13 mouse cellular contexts compared by ENCODE assay signal in genomic region chr9:105734651-105735050, GRCm38 (mm10).
"Had no signal": no experiment of that assay in that cellular context is flagged by ENCODE, and none has a peak within 500 bp of the region (broad histone marks: within the 10 kb centered on the region; RNA-seq: fewer than 3 reads in every experiment).

No protein-coding gene starts in this region.

- H3K27me3 ChIP-seq: liver, embryonic 15.5 days; neural tube, embryonic 15.5 days had no signal

- H3K36me3 ChIP-seq: limb, embryonic 10.5 days; liver, embryonic 15.5 days; neural tube, embryonic 15.5 days had no signal

- H3K9me3 ChIP-seq: limb, embryonic 10.5 days; liver, embryonic 15.5 days; neural tube, embryonic 15.5 days had no signal

- ATAC-seq: lung, postnatal 0 days had no signal

- DNase-seq: lung, adult 2 months; lung, postnatal 36 days; right cerebral cortex, adult 18-20 months; right cerebral cortex, postnatal 25 days; thymus, adult 18-20 months; thymus, postnatal 14 days had no signal

- H3K27ac ChIP-seq: limb, embryonic 10.5 days; liver, embryonic 15.5 days; stomach, postnatal 0 days had no signal

- H3K4me2 ChIP-seq: liver, embryonic 11.5 days; liver, embryonic 15.5 days; neural tube, embryonic 15.5 days had no signal

- H3K4me3 ChIP-seq: limb, embryonic 10.5 days; liver, embryonic 15.5 days; myocyte; neural tube, embryonic 15.5 days had no signal

- H3K9ac ChIP-seq: liver, embryonic 15.5 days; neural tube, embryonic 15.5 days had no signal

- H3K4me1 ChIP-seq: liver, embryonic 15.5 days had no signal
